Mouse (Mus musculus) gastrocnemius, adult 18-20 months (tissue): ENCODE results near the gene Nt5dc3. TPM values are rescaled to one million over a fixed set of nuclear protein-coding genes. Genes with fewer than 3 reads are reported as not detected.

Source experiments
- DNase-seq: peaks from one replicate; pipeline ENCODE4 v3.0.0; 2021; ENCODE audit warnings: low spot score
- total RNA-seq, 2 experiments: library from RNA; stranded (reverse); gene quantifications; 2 replicates each; pipeline ENCODE4 v1.2.3; 2021

Gene Nt5dc3
- total RNA-seq, 2 experiments from 2014 or later: 47.6 to 52.8 TPM

GRCm38 (mm10) chr10:86810612-86811011 lies 31.8 kb downstream of the Nt5dc3 start:
- DNase-seq: no peak

- no peak for DNase-seq
Measured at GRCm38 (mm10) chr10:86814292-86815131, 35.7 kb downstream of the Nt5dc3 start.

GRCm38 (mm10) chr10:86815133-86815532 lies 36.3 kb downstream of the Nt5dc3 start:
- no peak for DNase-seq

GRCm38 (mm10) chr10:86819649-86820165 lies 40.9 kb downstream of the Nt5dc3 start:
- no peak for DNase-seq

- DNase-seq: no peak
Measured at GRCm38 (mm10) chr10:86821014-86821413, 42.2 kb downstream of the Nt5dc3 start.

GRCm38 (mm10) chr10:86824093-86824492 lies 45.3 kb downstream of the Nt5dc3 start:
- no peak for DNase-seq

GRCm38 (mm10) chr10:86824871-86825270 lies 46.1 kb downstream of the Nt5dc3 start:
- no peak for DNase-seq

GRCm38 (mm10) chr10:86825871-86826522 lies 47.2 kb downstream of the Nt5dc3 start:
- DNase-seq: peak; percentile 88

GRCm38 (mm10) chr10:86826929-86827328 lies 48.1 kb downstream of the Nt5dc3 start:
- no peak for DNase-seq

- no peak for DNase-seq
Measured at GRCm38 (mm10) chr10:86828221-86829135, 49.7 kb downstream of the Nt5dc3 start.

- no peak for DNase-seq
Measured at GRCm38 (mm10) chr10:86829515-86829914, 50.7 kb downstream of the Nt5dc3 start.

GRCm38 (mm10) chr10:86836784-86837183 lies 58.0 kb downstream of the Nt5dc3 start:
- DNase-seq: no peak

- DNase-seq: no peak
Measured at GRCm38 (mm10) chr10:86838827-86839226, 60.0 kb downstream of the Nt5dc3 start.

- DNase-seq: no peak
Measured at GRCm38 (mm10) chr10:86842659-86843058, 63.9 kb downstream of the Nt5dc3 start.

GRCm38 (mm10) chr10:86846926-86847467 lies 68.2 kb downstream of the Nt5dc3 start:
- DNase-seq: no peak

- no peak for DNase-seq
Measured at GRCm38 (mm10) chr10:86849087-86849486, 70.3 kb downstream of the Nt5dc3 start.

GRCm38 (mm10) chr10:86849508-86849907 lies 70.7 kb downstream of the Nt5dc3 start:
- DNase-seq: no peak

- no peak for DNase-seq
Measured at GRCm38 (mm10) chr10:86852160-86852559, 73.4 kb downstream of the Nt5dc3 start.

- no peak for DNase-seq
Measured at GRCm38 (mm10) chr10:86853433-86853832, 74.6 kb downstream of the Nt5dc3 start.

- no peak for DNase-seq
Measured at GRCm38 (mm10) chr10:86860396-86860795, 81.6 kb downstream of the Nt5dc3 start.

- no peak for DNase-seq
Measured at GRCm38 (mm10) chr10:86862496-86862895, 83.7 kb downstream of the Nt5dc3 start.
